Mouse (Mus musculus) liver, adult 2 months (tissue): ENCODE data around the gene Atp8a2. TPM values are rescaled to one million over a fixed set of nuclear protein-coding genes. Genes with fewer than 3 reads are reported as not detected.

Experiments used
- DNase-seq: peaks from one replicate; pipeline ENCODE4 v3.0.0-alpha.2; 2011; ENCODE audit warnings: low read depth, low spot score; ENCODE audit errors: extremely low read depth
- H3K27ac ChIP-seq: fragments of 200-500 bp; replicated peaks from 2 replicates; pipeline ENCODE4 v1.5.1; 2012; ENCODE audit warnings: low read depth, mild to moderate bottlenecking, control low read depth, inconsistent platforms, low read length; ENCODE audit not compliant: insufficient read depth
- H3K27me3 ChIP-seq: fragments of 200-500 bp; 2 replicates; pipeline ENCODE4 v1.6.1; 2012; ENCODE audit warnings: mild to moderate bottlenecking, moderate library complexity, low read length, inconsistent platforms; ENCODE audit not compliant: control insufficient read depth, insufficient read depth
- H3K36me3 ChIP-seq: fragments of 200-500 bp; 2 replicates; pipeline ENCODE4 v1.6.1; 2012; ENCODE audit warnings: low read length, inconsistent platforms; ENCODE audit not compliant: control insufficient read depth, insufficient read depth
- H3K4me1 ChIP-seq: fragments of 200-500 bp; 2 replicates; pipeline ENCODE4 v1.6.1; 2011; ENCODE audit warnings: low read length; ENCODE audit not compliant: control insufficient read depth, insufficient read depth
- H3K4me3 ChIP-seq: fragments of 200-500 bp; 2 replicates; pipeline ENCODE4 v1.5.1; 2011; ENCODE audit warnings: low read depth, mild to moderate bottlenecking, control low read depth, low read length, moderate library complexity; ENCODE audit not compliant: insufficient read depth
- H3K79me2 ChIP-seq: fragments of 200-500 bp; 2 replicates; pipeline ENCODE4 v1.6.1; 2012; ENCODE audit warnings: inconsistent platforms, mild to moderate bottlenecking, low read length, moderate library complexity; ENCODE audit not compliant: control insufficient read depth, insufficient read depth
- H3K9ac ChIP-seq: fragments of 200-500 bp; 2 replicates; pipeline ENCODE4 v1.6.1; 2012; ENCODE audit warnings: low read depth, mild to moderate bottlenecking, control low read depth, inconsistent platforms, low read length
- CTCF ChIP-seq: fragments of 200-500 bp; IDR thresholded peaks from 2 replicates; pipeline ENCODE4 v1.5.1; 2011; ENCODE audit warnings: low read depth, low read length, control low read depth
- POLR2A ChIP-seq: fragments of 200-500 bp; IDR thresholded peaks from 2 replicates; pipeline ENCODE4 v1.6.1; 2011; ENCODE audit warnings: low read length, control low read depth; ENCODE audit not compliant: insufficient read depth; ENCODE audit errors: extremely low read depth
- WGBS: fragments of 180-500 bp; shearing (Covaris S2); methylation state at CpG from one replicate; pipeline ENCODE4 v1.1.7; 2018; 5-methylcytosine and 5-hydroxymethylcytosine counted together
- polyA plus RNA-seq: library from polyadenylated mRNA; depleted of rRNA; stranded (reverse); fragments of >200 nt; gene quantifications from 2 replicates; pipeline ENCODE4 v1.2.3, GENCODE M21; 2012; rRNA removed
- total RNA-seq: library from RNA; depleted of rRNA; stranded (reverse); fragments of >200 nt; gene quantifications from 2 replicates; pipeline ENCODE4 v1.2.3, GENCODE M21; 2014; rRNA removed

Atp8a2 gene
- total RNA-seq (0.18 and 0.67 TPM in 2 replicates), polyA plus RNA-seq (0.02 TPM in 2 replicates)

DNA sequence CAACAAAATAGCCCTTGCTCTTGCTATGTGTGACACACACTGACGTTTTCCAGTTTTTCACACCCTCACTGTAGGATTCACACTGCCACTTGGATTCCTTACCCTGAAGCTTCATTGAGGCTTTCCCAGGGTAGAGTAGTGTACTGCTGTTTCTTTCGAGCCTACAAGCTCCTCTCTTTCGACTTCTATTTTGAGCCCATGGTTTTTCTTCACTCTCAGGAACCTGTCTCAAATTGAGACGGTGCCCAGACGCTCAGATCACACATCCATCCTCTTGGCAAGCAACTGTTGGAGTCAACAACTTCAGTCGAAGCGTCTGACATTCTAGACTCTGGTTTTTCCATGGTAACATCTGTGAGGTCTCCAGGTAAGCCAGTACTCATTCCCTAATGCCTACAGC is at the start of gene Atp8a2:
Gene Atp8a2 (minus strand): TSS at position 296 of the 400 bp plus-strand sequence.
- no peaks in the 10 kb centered on the region for H3K36me3 ChIP-seq
- no peaks in the 10 kb centered on the region; the same call in 1 of the 2 replicates for H3K27me3 ChIP-seq
- no peak within 1 kb of the TSS for H3K4me3 ChIP-seq
- H3K27ac ChIP-seq = no peak within 1 kb of the TSS
- H3K9ac ChIP-seq = no peak within 1 kb of the TSS
- TF ChIP-seq POLR2A (no peak), CTCF (no peak)
- 73% methylated on average over 7 of the region's 7 CpGs for WGBS
- no peak for DNase-seq
- H3K4me1 ChIP-seq = no peaks in the 10 kb centered on the region
- no peaks in the 10 kb centered on the region for H3K79me2 ChIP-seq

- no peak for TF ChIP-seq POLR2A
- no peak for TF ChIP-seq CTCF
- Histone ChIP-seq H3K36me3 (peaks cover 40% of the 10 kb centered on the region), H3K4me3 (no peak overlapping the region), H3K79me2 (no peaks in the 10 kb centered on the region; the same call in 1 of the 2 replicates), H3K27ac (no peak overlapping the region), H3K4me1 (no peaks in the 10 kb centered on the region), H3K9ac (no peak overlapping the region), H3K27me3 (no peaks in the 10 kb centered on the region)
- DNase-seq = no peak
- 84% methylated on average over 3 of the region's 3 CpGs for WGBS
Observed at GRCm38 (mm10) chr14:60238551-60238950, 41.6 kb upstream of the Atp8a2 start.

- H3K27ac ChIP-seq = no peak overlapping the region
- 91% methylated on average over 10 of the region's 10 CpGs for WGBS
- no peak overlapping the region for H3K4me3 ChIP-seq
- no peak overlapping the region for H3K9ac ChIP-seq
- TF ChIP-seq POLR2A (no peak), CTCF (no peak)
- no peaks in the 10 kb centered on the region for H3K79me2 ChIP-seq
- peaks cover 29% of the 10 kb centered on the region for H3K36me3 ChIP-seq
- no peaks in the 10 kb centered on the region for H3K4me1 ChIP-seq
- no peaks in the 10 kb centered on the region for H3K27me3 ChIP-seq
- DNase-seq = no peak
Observed at GRCm38 (mm10) chr14:60219886-60220285, 22.9 kb upstream of the Atp8a2 start.

DNA sequence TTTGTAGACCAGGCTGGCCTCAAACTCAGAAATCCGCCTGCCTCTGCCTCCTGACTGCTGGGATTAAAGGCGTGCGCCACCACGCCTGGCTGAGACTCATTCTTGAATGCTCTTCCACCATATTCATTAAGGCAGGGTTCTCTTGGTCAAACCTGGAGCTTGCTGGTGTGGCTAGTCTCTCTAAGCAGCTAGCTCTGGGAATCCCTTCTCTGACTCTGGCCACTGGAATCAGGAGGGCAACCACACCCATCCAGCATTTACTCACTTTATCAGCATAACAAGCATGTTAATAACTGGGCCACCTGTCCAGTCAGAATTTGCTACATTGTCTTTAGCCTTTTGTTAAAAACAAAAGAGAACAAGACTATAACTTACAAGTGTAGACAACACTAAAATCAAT is 20.6 kb upstream of the Atp8a2 start:
- no peak overlapping the region for H3K9ac ChIP-seq
- H3K4me3 ChIP-seq = no peak overlapping the region
- no peaks in the 10 kb centered on the region for H3K27me3 ChIP-seq
- DNase-seq = no peak
- H3K36me3 ChIP-seq = peaks cover 25% of the 10 kb centered on the region
- H3K4me1 ChIP-seq = no peaks in the 10 kb centered on the region
- H3K27ac ChIP-seq = no peak overlapping the region
- no peaks in the 10 kb centered on the region for H3K79me2 ChIP-seq
- WGBS = 100% methylated on average over 4 of the region's 4 CpGs
- TF ChIP-seq POLR2A (no peak), CTCF (no peak)

- TF ChIP-seq POLR2A = no peak
- H3K36me3 ChIP-seq = peaks cover 18% of the 10 kb centered on the region
- no peak overlapping the region for H3K27ac ChIP-seq
- H3K79me2 ChIP-seq = no peaks in the 10 kb centered on the region
- H3K4me3 ChIP-seq = no peak overlapping the region
- H3K9ac ChIP-seq = no peak overlapping the region
- H3K4me1 ChIP-seq = no peaks in the 10 kb centered on the region
- 100% methylated on average over 1 of the region's 1 CpGs for WGBS
- no peaks in the 10 kb centered on the region for H3K27me3 ChIP-seq
- no peak for DNase-seq
Observed at GRCm38 (mm10) chr14:60216125-60216524, 19.1 kb upstream of the Atp8a2 start.

GRCm38 (mm10) chr14:60215000-60215399 is 18.0 kb upstream of the Atp8a2 start:
- 92% methylated on average over 3 of the region's 3 CpGs for WGBS

More at GRCm38 (mm10) chr14:60215000-60215399, 18.0 kb upstream of the Atp8a2 start:
- TF ChIP-seq CTCF (no peak), POLR2A (no peak)
- Histone ChIP-seq H3K4me3 (no peak overlapping the region), H3K27me3 (no peaks in the 10 kb centered on the region), H3K27ac (no peak overlapping the region), H3K9ac (no peak overlapping the region), H3K79me2 (no peaks in the 10 kb centered on the region), H3K4me1 (no peaks in the 10 kb centered on the region), H3K36me3 (peaks cover 14% of the 10 kb centered on the region)
- no peak for DNase-seq
